Mouse (Mus musculus) right cerebral cortex, postnatal 25 days (tissue): Measurements from ENCODE around the gene Adcy5.

Experiments used
- DNase-seq: peaks from one replicate; pipeline ENCODE4 v3.0.0; 2022

The Adcy5 gene

DNA sequence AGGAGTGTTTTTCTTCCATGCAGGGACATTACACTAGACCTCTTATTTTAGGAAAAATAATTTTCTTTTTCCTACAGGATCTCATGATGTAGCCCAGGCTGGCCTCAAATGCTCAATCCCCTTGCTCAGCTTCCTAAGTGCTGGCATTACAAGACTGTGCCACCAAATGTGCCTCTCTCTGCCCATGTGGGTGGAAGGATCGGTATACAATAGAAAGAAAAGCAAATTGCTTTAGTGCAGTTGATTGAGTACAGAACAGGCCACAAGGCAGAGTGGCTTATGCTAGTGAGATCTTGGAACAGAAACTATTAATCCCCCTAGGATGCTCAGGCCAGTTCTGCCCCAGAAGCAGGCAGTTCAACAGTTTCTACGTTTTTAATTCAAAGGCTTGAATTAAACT, 165.1 kb downstream of the Adcy5 start:
- no peak for DNase-seq

DNA sequence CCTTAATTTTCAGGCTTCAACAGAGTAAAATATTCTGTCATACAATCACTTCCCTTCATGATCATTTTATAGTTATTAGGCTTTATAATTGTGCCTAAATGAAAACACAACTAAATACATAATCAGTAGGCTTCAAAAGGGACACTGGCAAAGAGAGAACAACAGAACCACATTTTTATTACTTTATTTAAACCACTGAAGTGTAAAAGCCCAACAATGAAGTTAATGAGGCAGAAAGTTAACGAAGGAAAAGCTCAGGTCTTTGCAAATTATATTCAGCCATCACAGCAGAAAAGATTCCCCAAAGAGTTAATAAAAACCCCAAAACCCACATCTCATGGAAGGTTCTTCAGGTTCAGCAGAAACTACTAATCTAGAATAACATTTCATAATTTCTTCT, 175.8 kb downstream of the Adcy5 start:
- no peak for DNase-seq
